Mouse (Mus musculus): Measurements from ENCODE around the gene Plppr3.
A peak's percentile ranks its signal among the peaks of the same experiment; 100 is the strongest.

The Plppr3 gene

DNA sequence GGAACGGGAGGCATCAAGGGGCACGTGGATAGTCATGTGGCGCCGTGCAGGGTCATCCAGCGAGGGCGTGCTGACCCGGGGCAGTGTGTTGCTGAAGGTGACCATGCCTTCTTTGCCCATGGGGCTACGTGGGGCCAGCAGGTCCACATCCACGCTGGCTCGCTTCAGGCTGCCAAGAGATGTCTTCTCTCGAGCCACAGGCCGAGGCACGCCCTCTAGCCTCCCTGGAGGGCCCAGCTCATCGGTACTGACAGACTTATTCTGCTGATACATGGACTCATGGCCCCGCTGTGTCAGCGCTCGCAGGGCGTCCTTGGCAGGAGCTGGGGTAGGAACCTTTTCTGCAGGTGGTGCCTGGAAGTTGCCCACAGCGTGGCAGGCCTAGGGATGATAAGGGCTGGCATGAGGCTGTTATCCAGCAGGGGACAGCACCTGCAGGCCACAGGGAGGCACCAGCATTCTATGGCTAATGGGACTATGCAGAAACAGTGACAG, 8.6 kb downstream of the Plppr3 start:
- DNase-seq (ENCODE audit: low read depth): no peak

DNA sequence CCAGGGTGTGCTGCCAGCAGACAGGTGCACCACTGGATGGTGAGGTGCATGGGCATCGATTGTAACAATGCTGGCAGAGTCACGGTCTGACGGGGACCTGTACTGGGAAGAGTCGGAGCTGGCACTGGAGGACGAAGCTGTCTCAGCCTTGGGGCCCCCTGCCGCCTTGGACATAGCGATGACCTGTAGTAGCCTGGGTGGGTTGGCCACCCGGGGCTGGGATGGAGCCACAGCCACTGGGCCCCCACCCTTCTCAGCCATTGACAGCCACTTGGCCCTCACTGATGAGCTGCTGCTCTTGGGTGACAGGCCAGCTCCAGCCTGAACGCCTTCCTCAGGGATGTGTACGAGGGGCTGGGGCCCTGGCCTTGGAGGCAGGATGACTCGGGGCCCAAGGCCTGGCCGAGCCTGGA, 9.2 kb downstream of the Plppr3 start:
- DNase-seq (ENCODE audit: low read depth): no peak

DNA sequence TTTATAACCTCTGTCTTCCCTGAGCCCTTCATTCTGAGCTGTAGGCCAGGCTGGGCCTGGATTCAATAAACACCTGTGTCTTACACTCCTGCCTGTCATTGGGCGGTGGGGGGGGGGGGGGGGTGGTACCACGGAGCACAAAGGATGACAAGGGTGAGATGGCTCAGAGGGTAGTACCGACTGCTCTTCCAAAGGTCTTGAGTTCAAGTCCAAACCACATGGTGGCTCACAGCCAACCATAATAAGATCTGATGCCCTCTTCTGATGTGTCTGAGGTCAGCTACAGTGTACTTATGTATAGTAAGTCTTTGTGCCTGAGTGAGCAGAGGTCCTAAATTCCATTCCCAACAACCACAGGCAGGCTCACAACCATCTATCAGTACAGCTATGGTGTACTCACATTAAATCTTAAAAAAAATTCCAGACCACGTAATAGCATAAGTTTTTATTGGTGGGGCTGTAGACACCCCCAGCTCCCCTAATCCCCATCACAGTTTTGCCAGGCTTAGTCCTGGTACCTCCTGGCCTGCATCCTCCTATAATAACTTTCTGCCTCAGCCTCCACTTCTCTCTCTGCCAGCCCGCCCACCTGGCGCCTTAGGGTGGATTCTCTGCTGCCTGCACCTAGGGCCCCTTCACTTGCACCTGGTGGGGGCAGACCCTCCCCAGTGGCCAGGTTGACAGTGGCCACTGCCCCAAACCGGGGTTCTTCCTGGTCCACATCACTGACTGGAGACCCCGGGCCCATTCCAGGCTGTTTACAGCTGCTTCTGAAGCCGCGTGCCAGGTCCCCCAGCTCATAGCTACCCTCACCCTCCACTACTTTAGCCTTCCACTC, 9.9 kb downstream of the Plppr3 start:
- no peak for DNase-seq (ENCODE audit: low read depth)

DNA sequence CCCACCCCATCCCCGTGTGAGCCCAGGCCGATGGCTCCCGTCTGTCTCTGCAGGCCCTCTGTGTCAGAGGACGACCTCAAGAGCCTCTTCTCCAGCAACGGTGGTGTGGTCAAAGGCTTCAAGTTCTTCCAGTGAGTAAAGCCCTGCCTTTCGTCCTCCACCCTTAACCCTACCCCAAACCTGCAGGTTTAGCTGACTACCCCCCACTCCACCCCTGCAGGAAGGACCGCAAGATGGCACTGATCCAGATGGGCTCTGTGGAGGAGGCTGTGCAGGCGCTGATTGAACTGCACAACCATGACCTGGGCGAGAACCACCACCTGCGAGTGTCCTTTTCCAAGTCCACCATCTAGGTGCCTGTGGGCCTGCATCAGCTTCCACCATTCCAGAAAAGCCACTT, 11.5 kb downstream of the Plppr3 start:
- no peak for DNase-seq (ENCODE audit: low read depth)

DNA sequence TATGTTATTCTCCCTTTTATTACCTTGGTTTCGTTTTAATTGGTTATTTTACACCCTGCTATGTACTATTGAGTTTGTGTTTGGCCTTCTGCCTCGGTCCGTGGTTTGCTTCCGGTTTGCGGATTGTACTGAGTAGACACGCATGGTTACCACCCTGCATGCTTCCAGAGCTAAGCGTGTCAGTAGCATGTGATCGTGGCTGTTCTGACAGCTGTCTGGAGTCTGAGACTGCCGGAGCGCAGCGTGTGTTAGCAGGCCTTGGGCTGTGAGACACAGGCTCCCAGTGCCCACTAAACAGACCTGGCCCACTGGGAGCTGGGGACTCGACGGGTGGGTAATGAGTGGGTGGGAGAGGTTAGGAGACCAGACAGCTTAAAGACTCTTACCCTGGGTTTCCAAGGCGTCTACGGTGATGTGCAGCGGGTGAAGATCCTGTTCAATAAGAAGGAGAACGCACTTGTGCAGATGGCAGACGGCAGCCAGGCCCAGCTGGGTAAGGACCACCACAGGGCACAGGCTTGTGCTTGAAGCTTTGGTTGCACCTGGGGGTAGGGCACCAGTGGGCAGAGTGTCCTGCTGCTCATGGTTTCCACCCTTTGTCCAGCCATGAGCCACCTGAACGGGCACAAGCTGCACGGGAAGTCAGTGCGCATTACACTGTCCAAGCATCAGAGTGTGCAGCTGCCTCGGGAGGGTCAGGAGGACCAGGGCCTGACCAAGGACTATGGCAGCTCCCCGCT, 12.2 kb downstream of the Plppr3 start:
- no peak for DNase-seq (ENCODE audit: low read depth)

DNA sequence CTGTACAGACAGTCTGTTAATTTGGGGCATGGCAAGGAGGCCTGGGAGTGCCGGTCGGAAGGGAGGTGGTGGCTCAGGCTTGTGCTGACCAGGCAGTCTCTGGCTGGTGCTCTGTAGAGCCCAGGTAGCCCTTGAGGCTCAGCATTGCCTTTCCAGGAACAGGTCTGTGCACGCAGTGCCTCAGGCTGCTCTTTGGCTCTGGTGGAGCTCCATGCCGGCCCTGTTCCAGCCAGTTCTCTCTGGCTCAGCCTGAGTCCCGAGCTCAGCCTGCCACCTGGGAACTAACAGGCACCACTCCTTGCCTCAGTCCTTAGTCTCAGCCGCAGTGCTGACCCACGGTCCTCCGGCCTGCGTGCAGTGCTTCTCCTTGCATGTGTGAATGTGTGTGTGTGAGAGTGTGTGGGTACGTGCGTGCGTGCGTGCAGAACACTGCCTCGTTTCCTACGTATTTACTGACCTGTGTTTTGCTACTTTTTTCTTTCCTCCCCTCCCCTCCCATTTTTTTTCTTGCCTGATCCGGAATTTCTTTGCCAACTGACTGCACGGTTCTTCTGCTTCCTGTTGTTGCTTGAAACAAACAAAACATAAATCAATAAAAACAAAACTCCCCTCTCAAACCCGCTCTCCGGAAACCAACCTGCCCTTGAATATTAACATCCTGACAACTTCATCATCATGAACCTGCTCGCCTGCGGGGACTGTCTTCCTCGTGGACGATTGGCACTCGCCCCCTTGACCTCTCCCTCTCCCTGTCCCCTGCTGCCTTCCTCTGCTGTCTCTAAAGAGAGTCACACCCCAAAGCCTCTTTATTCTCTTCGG, 13.0 kb downstream of the Plppr3 start:
- no peak for DNase-seq (ENCODE audit: low read depth)

DNA sequence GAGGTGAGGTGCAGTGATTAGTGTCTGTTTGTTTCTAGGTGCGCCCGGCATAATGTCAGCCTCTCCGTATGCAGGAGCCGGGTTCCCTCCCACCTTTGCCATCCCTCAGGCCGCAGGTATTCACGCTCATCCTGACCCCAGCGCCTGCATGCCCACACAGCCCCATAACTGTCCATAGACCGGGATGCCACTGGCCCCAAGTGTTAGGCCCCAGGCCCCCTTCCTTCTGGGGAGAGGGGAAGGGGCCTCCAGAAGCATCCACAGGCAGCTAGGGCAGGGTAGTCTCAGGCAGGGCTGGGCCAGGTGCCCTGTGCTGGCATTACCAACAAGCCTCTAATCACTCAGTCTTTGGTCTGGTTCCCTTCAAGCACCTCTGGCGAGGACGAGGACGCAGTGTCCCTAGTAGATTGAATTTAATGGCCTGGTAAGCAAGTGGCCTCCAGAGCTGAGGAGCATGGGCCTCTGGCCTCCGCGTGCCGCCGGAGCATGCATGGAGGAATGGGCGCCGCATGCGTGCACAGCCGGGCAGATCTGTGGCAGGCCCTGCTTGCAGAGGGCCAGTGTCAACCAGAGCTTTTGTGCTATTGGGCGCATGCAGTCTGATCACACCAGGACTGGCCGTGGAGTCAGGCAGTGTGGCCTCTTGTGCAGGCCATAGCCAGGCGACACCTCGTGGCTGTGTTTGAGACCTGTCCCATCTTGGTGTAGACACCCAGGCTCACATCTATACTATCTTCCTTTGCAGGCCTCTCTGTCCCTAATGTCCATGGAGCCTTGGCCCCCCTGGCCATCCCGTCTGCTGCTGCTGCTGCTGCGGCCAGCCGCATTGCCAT, 14.1 kb downstream of the Plppr3 start:
- no peak for DNase-seq (ENCODE audit: low read depth)

DNA sequence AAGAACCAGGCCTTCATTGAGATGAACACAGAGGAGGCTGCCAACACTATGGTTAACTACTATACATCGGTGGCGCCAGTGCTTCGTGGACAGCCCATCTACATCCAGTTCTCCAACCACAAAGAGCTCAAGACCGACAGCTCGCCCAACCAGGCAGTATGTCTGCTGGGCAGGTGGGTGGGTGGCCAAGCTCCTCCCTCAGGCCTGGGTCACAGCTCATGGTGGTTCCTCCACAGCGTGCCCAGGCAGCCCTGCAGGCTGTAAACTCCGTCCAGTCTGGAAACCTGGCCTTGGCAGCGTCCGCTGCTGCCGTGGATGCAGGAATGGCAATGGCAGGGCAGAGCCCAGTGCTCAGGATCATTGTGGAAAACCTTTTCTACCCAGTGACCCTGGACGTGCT, 15.3 kb downstream of the Plppr3 start:
- DNase-seq (ENCODE audit: low read depth): no peak

DNA sequence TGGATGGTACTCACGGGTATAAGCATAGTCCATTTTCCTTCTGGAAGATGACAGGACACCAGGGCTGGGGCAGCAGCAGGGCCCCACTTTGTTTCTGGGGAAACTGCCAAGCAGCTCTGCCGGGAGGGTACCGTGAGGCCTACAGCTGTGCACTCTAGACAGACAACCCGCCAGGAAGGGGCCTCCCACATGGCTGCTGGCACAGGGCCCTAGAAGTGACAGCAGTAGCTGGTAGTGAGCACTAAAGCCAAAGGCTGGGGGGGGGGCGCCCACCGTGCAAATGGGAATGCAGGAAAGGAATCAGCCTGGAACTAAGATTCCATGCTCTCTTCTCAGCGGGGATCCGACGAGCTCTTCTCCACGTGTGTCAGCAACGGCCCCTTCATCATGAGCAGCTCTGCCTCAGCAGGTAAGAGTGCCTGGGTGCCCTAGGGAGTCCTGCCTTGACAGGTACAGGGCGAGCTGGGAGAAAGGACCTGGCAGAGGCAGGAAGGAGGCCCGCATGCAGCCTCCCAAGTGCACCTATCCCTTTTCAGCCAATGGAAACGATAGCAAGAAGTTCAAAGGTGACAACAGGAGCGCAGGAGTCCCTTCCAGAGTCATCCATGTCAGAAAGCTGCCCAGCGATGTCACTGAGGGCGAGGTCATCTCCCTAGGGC, 15.9 kb downstream of the Plppr3 start:
- no peak for DNase-seq (ENCODE audit: low read depth)

DNA sequence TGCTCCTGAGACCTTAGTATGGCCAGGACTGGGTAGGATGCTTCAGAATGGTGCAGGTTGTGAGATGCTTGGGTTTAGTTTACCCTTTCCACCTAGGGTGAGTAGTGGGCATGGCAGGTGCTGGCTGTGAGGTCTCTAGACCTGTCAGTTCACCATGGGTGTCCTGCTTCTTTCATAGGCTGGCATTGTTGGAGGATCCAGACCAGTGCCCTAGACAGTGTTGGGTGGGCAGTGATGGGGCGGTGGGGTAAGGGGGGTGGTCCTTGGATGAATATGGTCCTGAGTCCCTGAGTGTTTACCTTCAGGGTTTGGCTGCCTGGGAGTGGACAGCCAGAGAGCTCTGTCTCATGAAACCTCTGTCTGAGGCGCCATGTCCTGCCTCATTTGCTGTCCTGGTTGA, 16.5 kb downstream of the Plppr3 start:
- no peak for DNase-seq (ENCODE audit: low read depth)

DNA sequence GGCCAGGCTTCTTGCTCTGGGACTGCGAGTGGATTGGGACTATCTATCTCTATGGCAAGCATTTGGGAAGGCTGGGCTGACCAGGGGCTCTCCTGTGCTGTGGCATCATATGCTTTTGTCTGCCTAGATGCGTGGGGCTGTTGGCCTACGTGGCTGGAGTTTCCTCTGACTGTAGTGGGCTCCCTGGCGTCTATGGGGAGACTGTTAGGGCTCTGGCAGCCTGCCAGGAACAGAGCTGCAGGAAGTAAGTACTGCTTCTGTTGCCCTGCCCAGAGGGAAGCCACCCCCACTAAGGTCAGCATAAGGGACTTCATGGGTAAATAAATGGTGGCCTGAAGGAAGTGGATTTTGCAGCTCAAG, 17.0 kb downstream of the Plppr3 start:
- DNase-seq (ENCODE audit: low read depth): no peak

DNA sequence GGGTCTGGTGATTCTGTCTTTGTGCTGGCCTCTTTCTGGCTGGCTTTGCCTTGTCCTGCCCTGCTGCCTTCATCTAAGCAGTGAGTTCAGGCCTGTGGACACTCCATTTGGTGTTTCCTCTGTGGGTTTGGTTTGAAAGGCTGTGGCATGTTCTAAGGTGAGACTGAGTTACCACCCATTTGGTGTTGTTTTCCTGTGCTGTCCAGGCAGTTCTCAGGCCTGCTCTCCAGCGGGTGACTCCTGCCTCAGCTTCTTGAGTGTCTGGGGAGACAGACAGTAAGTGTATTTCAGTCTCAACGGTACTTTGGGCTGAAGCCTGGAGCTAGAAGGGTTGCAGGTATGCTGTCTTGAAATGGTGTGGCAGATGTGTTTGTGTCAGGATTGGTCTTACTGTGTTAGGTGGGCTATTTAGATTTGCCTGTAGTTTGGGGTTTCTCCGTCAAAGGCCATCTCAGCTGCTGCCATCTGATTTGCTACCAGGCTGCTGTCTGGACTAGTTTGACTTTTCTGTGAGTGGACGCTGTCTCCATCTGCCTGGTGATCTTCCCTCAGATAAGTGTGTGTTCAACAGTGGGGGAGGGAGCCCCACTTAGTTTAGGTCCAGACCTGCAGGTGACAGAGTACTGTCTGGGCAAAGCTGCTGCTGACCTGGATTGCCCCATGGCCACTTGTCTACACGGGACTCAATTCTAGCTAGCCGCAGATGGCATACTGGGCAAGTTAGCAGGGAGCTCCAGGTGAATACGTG, 17.6 kb downstream of the Plppr3 start:
- DNase-seq (ENCODE audit: low read depth): no peak

DNA sequence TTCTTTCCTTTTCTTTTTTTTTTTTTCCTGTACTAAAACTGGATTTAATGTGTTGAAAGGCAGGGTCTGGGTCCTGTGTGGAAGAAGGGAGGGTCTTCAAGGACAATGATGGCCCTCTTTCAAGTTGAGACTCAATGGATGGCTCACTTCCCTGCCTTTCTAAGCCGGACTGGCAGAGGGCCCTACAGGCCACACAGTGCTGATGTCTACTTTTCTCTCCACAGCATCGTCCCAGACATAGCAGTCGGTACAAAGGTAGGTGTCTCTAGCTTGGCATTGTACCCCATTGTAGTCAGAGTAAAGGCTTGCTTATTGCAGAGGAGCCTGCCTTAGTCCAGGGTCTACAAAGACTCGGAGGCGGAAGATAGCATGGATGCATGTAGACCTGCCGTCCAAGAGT, 18.2 kb downstream of the Plppr3 start:
- no peak for DNase-seq (ENCODE audit: low read depth)

DNA sequence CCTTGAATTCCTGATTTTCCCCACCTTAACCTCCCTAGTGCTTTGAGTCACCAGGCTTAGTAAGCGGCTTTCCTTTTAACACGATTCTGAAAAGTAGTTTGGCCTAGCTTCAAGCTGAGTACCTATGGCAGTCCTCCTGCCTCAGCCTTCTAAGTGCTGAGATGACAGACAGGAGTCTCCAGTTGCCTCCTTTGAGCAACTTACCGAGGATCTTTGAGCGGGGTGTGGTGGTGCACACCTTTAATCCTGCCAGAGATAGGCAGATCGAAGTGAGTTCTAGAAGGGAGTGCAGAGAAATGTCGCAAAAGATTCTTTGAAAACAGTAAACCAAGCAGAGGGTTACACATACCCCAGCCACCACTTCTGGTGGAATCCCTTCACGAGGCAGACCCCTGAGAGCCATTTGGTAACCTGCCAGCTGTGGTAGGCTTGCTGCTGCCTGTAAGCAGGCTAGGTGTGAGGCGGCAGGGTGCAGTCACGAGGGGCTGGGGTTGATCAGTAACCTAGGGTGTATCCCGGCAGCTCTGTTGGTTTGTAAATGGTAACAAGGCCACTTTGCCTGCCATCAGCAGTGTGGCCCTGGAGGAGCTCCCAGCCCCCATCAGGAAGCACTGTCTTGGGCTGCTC, 18.8 kb downstream of the Plppr3 start:
- no peak for DNase-seq (ENCODE audit: low read depth)

DNA sequence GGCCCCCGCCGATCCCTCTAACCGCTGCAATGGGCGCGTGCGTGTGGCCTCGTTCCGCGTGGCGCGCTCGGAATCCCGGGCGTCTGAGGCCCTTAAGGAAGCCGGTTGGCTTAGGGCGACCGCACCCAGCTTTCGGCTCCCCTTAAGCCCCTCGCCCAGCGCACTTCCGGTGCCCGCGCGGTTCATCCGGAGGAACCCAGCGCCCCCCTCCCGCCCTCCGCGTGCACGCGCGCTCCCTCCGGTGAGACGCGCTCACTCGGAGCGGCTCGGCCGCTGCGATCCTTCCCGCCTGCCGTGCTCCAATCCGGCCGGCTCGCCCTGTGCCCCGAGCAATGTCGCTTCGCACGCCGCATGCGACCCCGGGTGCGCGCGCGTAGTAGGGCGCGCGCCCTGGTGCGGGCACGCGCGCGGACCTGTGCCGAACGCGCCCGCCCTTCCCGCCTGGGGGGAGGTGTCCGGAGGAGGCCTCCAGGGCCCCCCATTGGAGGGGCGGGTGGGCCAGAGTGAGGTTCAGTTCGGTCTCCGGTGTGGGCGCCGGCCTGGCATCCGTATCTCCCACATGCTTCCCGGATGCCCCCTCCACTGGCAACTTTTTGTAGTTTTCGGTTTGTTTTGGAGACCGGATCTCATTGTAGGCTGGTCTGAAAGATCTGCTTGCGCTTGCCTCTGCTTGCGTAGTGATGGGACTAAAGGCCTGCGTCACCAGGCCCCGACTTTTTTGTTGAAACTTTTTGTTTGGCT, 19.5 kb downstream of the Plppr3 start:
- no peak for DNase-seq (ENCODE audit: low read depth)

DNA sequence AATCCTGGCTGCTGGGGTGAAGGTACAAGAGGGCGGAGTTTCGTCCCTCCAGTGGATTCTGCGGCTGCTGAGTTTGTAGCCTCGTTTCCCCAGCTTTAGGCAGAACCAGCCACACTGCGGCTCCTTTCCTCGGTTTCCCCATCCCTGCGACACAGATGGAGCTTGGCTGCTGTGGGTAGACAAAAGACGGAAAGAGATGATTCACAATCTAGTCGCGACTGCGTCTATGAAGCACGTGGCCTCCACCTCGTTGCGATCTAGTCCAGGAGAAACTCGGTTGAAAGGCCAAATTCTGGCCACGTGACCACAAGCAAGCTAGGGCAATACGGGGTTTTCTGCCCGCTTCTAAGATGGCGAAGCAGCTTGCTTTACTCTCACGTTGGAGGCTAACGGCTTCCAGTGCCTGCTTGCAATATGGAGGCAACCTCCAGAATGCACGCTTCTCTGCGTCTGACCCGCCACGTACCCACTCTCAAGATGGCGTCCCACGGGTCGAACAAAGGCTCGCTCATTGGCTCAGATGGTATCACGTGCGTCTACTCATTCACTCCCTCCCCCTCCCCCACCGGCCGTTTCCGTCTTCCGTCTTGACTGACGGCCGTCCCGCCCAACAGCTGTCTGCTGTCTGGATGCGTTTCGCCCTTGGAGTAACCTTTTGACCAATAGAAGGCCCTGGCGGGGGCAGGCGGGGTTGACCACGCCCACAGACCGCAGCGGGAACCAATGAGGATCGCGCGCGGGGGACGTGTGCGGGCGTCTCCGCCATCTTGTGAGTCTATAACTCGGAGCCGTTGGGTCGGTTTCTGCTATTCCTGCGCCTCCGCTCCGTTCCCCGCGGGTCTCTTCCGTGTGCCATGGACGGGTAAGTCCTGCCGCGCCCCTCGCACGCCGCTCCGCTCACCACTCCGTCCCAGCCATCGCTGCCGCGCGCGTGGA, 20.3 kb downstream of the Plppr3 start, which contains the start of gene Ptbp1:
Gene Ptbp1 (plus strand): TSS at position 568 of the 936 bp plus-strand sequence.
- peak; percentile 100 for DNase-seq (ENCODE audit: low read depth)

DNA sequence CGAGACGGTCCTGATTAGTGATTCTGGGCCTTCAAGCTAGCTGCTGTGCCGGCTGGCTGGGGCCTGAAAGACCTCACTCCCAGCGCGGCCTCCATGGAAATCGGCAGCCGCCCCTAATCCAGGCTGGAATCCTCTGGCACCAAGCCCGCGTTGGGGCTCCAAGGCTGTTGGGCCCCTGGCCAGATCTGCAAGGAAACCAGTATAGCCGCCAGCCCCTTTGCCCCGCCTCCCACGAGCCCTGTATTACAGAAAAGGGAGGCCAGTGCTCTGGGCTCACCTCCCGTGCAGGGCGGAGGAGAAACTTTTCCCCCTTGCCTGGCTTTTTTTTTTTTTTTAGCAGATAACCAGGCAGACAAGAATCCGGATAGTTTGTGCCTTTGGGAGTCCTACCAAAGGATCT, 21.0 kb downstream of the Plppr3 start:
- DNase-seq (ENCODE audit: low read depth): no peak

DNA sequence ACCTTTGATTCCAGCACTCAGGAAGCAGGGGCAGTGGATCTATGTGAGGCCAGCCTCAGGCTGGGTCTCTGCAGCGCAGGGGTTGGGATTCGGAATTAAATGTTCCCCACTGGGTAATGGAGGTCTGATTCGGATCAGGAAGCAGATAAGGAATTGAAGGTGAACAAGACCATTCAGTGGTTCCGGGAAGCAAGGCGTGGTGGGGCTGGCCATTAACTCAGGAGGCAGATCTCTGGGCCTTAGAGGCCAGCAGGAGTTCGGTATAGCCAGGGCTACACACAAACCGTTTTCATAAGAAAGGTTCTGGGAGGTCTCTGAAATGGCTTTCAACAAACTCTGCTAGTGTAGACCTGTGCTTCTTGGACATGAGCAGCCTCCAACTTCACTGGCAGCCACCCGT, 21.6 kb downstream of the Plppr3 start:
- no peak for DNase-seq (ENCODE audit: low read depth)
